Mouse (Mus musculus) lung, embryonic 14.5 days (tissue): ENCODE measurements around the gene Fra10ac1. TPM values are rescaled to one million over a fixed set of nuclear protein-coding genes. Genes with fewer than 3 reads are reported as not detected.

Experiments used
- ATAC-seq: fragments of 200-750 bp; cut with Nextera tagmentation; 2 replicates; pipeline ENCODE4 v1.8.0; 2017; ENCODE audit warnings: mild to moderate bottlenecking, moderate TSS enrichment, moderate library complexity; ENCODE audit not compliant: insufficient read depth
- DNase-seq: peaks from one replicate; pipeline ENCODE4 v3.0.0-alpha.2; 2015
- H3K27ac ChIP-seq: fragments of 300-500 bp; sonication (generic); 2 replicates; pipeline ENCODE4 v1.5.1; 2014; ENCODE audit warnings: low read depth, mild to moderate bottlenecking, moderate library complexity
- H3K27me3 ChIP-seq: fragments of 300-500 bp; sonication (generic); 2 replicates; pipeline ENCODE4 v1.6.1; 2014; ENCODE audit warnings: low read length, control low read depth; ENCODE audit not compliant: insufficient read depth
- H3K36me3 ChIP-seq: fragments of 300-500 bp; sonication (generic); 2 replicates; pipeline ENCODE4 v1.6.1; 2014; ENCODE audit warnings: control low read depth; ENCODE audit not compliant: insufficient read depth
- H3K4me1 ChIP-seq: fragments of 300-500 bp; sonication (generic); 2 replicates; pipeline ENCODE4 v1.6.1; 2014; ENCODE audit warnings: antibody characterized with exemption, control low read depth; ENCODE audit not compliant: insufficient read depth
- H3K4me2 ChIP-seq: fragments of 300-500 bp; sonication (generic); 2 replicates; pipeline ENCODE4 v1.6.1; 2014; ENCODE audit warnings: mild to moderate bottlenecking
- H3K4me3 ChIP-seq: fragments of 300-500 bp; sonication (generic); 2 replicates; pipeline ENCODE4 v1.5.1; 2014; ENCODE audit warnings: low read depth, low read length
- H3K9ac ChIP-seq: fragments of 300-500 bp; sonication (generic); 2 replicates; pipeline ENCODE4 v1.6.1; 2014
- H3K9me3 ChIP-seq: fragments of 300-500 bp; sonication (generic); 2 replicates; pipeline ENCODE4 v1.6.1; 2016; ENCODE audit warnings: low read depth, low read length, control low read depth
- CTCF ChIP-seq: IDR thresholded peaks from 2 replicates; pipeline ENCODE4 v1.5.1; 2016; ENCODE audit warnings: antibody characterized with exemption, low read depth
- WGBS: fragments of 180-500 bp; shearing (Covaris S2); extraction: QIAGEN DNeasy Blood & Tissue Kit; methylation state at CpG from one replicate; pipeline ENCODE4 v1.1.7; 2014; 5-methylcytosine and 5-hydroxymethylcytosine counted together
- polyA plus RNA-seq: library from polyadenylated mRNA; unstranded; fragments of >200 nt; fragmentation: Nextera tagmentation; extraction: Ambion mirVana; gene quantifications from 2 replicates; pipeline ENCODE4 v1.2.1, GENCODE M21; 2014

The Fra10ac1 gene
- 32.4 and 33.5 TPM in 2 replicates for polyA plus RNA-seq

- no peaks in the 10 kb centered on the region for H3K4me1 ChIP-seq
- H3K4me3 ChIP-seq, result peak within 1 kb of the TSS; percentile 71
- H3K9me3 ChIP-seq, result no peaks in the 10 kb centered on the region
- H3K4me2 ChIP-seq, result peak within 1 kb of the TSS; percentile 75
- peak within 1 kb of the TSS; percentile 56 for H3K9ac ChIP-seq
- DNase-seq (peak; percentile 93), ATAC-seq (peak; percentile 99)
- WGBS, result under 1% methylated on average over 48 of the region's 49 CpGs
- 0 out of 2 replicates have a peak, but pooled peaks cover 4% of the 10 kb centered on the region for H3K36me3 ChIP-seq
- TF ChIP-seq CTCF, result no peak
- H3K27ac ChIP-seq, result peak within 1 kb of the TSS; percentile 90
- H3K27me3 ChIP-seq, result no peaks in the 10 kb centered on the region
These were observed at the start of gene Fra10ac1 for GRCm38 (mm10) chr19:38223905-38224684. Gene Fra10ac1 (minus strand): TSS chr19:38224156.

GRCm38 (mm10) chr19:38271071-38271470 is 47.1 kb upstream of the Fra10ac1 start:
- WGBS, result 32% methylated on average over 6 of the region's 6 CpGs
- DNase-seq (no peak), ATAC-seq (no peak)
- Histone ChIP-seq H3K4me2 (no peak overlapping the region), H3K27ac (no peak overlapping the region), H3K36me3 (no peaks in the 10 kb centered on the region), H3K4me1 (no peaks in the 10 kb centered on the region), H3K9me3 (no peaks in the 10 kb centered on the region), H3K27me3 (no peaks in the 10 kb centered on the region), H3K9ac (no peak overlapping the region), H3K4me3 (no peak overlapping the region)
- no peak for TF ChIP-seq CTCF

DNA sequence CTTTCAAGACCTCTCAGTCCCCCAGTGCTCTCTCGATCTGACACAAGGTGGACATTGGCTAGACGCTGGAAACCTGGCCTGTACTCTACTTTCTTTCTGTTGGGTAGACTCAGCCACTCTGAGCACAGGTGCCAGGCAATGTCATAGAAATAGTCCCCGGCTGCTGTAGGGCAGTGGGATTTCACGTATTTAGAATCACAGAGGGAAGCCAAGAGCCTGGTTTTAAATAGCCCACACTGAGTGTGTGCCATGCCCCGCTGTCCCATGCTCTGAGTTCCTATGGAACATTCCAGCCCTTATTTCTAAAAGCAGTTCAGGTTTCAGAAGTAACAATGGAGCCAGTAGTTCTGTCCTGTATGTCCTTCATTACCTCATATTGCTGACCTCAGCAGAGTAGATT is 43.5 kb upstream of the Fra10ac1 start:
- ATAC-seq, result no peak
- no peak overlapping the region for H3K4me3 ChIP-seq
- no peak for TF ChIP-seq CTCF

DNA sequence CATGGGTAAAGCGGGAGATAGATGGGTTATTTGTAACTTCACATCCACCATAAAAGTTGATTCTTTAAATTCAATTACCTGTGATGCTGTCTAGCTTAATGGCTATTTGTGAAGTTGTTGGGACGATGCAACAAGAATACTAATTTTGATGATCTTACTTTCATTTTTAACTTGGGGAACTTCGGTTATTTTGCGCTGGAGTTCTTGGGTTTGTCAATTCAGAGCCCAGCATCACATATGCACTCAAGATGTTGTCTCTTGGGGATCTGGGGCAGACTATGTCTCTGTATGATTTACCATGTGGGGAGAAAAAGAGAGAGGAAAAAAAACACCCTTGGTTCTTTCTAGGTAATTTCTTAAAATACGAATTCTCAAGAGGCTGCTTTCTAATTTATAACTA is 41.8 kb upstream of the Fra10ac1 start:
- Histone ChIP-seq H3K4me1 (no peaks in the 10 kb centered on the region), H3K27ac (no peak overlapping the region), H3K36me3 (no peaks in the 10 kb centered on the region), H3K4me3 (no peak overlapping the region), H3K4me2 (no peak overlapping the region), H3K9ac (no peak overlapping the region), H3K9me3 (no peaks in the 10 kb centered on the region), H3K27me3 (peaks cover 9% of the 10 kb centered on the region; the same call in 1 of the 2 replicates)
- 88% methylated on average over 5 of the region's 5 CpGs for WGBS
- no peak for TF ChIP-seq CTCF
- ATAC-seq (no peak), DNase-seq (no peak)

More for the DNA sequence above, 43.5 kb upstream of the Fra10ac1 start:
- H3K27ac ChIP-seq, result no peak overlapping the region
- DNase-seq, result no peak
- H3K9me3 ChIP-seq, result no peaks in the 10 kb centered on the region
- H3K4me2 ChIP-seq, result no peak overlapping the region
- H3K36me3 ChIP-seq, result no peaks in the 10 kb centered on the region
- no peaks in the 10 kb centered on the region for H3K4me1 ChIP-seq
- H3K9ac ChIP-seq, result no peak overlapping the region
- WGBS, result 75% methylated on average over 5 of the region's 5 CpGs
- H3K27me3 ChIP-seq, result peaks cover 9% of the 10 kb centered on the region; the same call in 1 of the 2 replicates

DNA sequence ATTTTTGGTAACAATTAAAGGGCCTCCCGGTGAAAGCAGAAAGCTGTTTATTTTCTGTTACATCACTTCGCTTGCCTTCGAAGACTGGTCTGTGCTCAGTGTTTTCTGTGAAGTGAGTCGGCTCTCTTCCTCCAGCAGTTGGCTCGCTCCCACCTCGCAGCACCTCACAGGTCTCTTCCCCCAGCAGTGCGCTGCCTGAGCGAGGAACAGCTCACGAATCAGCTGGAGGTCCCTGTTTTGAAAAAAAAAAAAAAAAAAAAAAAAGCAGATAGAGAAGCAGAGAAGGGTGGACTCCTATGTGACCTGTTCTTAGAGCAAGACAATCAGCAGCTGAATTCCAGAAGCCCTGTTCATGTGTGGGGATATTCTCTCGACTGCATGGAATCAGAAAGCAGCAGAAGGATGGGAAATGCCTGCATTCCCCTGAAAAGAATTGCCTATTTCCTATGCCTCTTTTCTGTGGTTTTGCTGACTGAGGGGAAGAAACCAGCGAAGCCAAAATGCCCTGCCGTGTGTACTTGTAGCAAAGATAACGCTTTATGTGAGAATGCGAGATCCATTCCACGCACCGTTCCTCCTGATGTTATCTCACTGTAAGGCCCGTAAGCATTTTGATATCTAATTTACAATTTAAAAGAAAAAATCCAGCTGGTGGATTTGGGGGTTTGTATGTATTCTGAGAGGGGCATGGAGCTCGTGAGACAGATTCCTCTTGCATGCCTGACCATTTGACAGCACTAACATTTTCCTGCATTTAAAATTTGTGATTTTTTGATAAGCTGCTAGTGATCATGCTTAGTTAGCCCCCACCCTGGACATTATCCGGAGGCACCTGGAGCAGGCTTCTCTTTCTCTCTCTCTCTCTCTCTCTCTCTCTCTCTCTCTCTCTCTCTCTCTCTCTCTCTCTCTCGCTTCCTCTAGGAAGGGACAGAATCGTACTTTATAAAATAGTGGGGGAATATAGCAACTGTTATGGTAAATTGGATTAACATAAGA is 40.8 kb upstream of the Fra10ac1 start, which contains the start of gene Lgi1:
Gene Lgi1, plus strand, starts transcription at position 32 of the 996 bp plus-strand sequence.
- ATAC-seq (no peak), DNase-seq (no peak)
- TF ChIP-seq CTCF, result no peak
- WGBS, result 23% methylated on average over 21 of the region's 21 CpGs
- Histone ChIP-seq H3K9me3 (no peaks in the 10 kb centered on the region), H3K36me3 (no peaks in the 10 kb centered on the region), H3K27ac (no peak within 1 kb of the TSS), H3K4me3 (no peak within 1 kb of the TSS; the same call in 1 of the 2 replicates), H3K9ac (no peak within 1 kb of the TSS), H3K27me3 (peaks cover 9% of the 10 kb centered on the region; the same call in 1 of the 2 replicates), H3K4me1 (no peaks in the 10 kb centered on the region), H3K4me2 (peak within 1 kb of the TSS; percentile 40; the same call in 1 of the 2 replicates)

GRCm38 (mm10) chr19:38263829-38264504 is 40.0 kb upstream of the Fra10ac1 start:
- DNase-seq, result peak; percentile 48
- Histone ChIP-seq H3K4me1 (no peaks in the 10 kb centered on the region), H3K36me3 (no peaks in the 10 kb centered on the region), H3K27ac (no peak overlapping the region), H3K4me2 (peak overlapping the region; percentile 40; the same call in 1 of the 2 replicates), H3K4me3 (no peak overlapping the region), H3K9me3 (no peaks in the 10 kb centered on the region), H3K27me3 (peaks cover 9% of the 10 kb centered on the region; the same call in 1 of the 2 replicates), H3K9ac (no peak overlapping the region)
- 24% methylated on average over 14 of the region's 14 CpGs for WGBS
- ATAC-seq, result no peak
- TF ChIP-seq CTCF, result peak; percentile 53
